Mouse (Mus musculus): ENCODE data around the gene Syn3. TPM values are rescaled to one million over a fixed set of nuclear protein-coding genes. Genes with fewer than 3 reads are reported as not detected.
"Not testable (repeated sequence)": the region's sequence is repeated elsewhere in the genome, so short reads cannot be mapped to it uniquely, and the experiment has no call there.

Gene Syn3
- total RNA-seq (2014; rRNA removed) (64.7 and 67.4 TPM in 2 replicates), polyA plus RNA-seq (2015; fragmentation: Nextera tagmentation; extraction: Ambion mirVana) (15.1 and 18.3 TPM in 2 replicates)

DNA sequence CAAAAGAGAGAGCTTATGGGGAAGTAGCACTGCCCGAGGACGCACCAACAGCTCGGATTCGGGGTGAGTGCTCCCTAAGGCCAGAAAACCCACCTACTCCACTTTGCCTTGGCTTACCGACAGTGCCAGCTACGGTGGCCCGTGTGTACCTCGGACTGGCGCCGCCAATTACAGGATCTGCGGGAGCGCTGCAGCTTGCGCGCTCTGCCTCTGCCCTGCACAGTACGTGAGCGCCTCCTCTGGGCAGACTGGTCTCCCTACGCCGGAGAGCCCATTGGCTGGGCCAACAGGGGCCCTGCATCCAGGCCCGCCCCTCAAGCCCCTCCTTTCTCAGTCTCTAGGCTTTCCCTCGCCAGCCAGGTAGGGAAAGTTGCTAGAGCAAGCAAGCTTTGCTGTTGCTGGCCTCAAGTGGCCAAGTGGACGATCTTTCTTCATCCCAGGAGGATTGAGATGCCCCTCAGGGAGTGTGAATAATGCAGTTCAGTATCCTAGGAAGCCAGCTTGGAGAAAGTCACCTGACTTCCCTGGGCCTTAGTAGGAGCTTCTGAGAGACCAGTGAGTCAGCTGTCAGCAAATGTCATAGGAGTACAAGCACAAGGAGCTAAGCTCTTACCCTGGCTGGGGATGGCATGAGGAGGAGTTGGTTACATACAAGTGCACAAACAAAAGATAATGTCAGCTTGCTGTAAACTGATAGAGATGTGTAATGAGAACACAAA is at the start of gene Syn3:
Syn3 (minus strand) TSS at position 224 of the 719 bp plus-strand sequence.
- TF ChIP-seq CTCF (IDR thresholded peaks at IDR 0.05; ENCODE audit: low read depth): peak; percentile 98

DNA sequence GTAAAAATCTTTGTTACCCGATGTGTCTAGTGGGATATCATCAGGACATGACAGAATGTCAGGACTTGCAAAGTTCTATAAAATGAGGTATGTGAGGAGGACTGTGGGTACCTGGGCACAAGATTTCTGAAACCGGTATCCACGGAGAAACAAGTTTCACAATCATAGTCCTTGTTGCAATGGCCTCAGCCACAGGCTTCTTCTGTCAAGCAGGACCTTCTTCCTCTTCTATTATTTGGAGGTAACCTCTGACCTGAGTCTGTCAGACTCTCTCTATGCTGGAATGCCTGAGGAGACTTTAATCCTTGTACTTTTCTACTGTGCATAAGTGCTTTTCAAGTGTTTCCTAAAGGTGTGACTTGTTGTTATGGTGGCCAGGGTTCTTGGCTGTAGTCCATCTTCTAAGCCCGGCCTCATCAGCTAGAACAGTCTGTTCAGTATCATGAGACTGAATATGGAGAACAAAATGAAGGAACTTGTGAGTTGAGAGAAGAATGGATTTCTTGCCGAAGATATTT is 27.7 kb upstream of the Syn3 start:
- H3K36me3 ChIP-seq (ENCODE audit: insufficient read depth, low read length); H3K9me3 ChIP-seq (ENCODE audit: low read length); DNase-seq (ENCODE audit: low spot score); H3K27me3 ChIP-seq (ENCODE audit: insufficient read depth, low read length); H3K27ac ChIP-seq; H3K4me3 ChIP-seq (ENCODE audit: low read length); H3K4me2 ChIP-seq (ENCODE audit: low read depth, low read length); ATAC-seq; H3K9ac ChIP-seq (replicated peaks; ENCODE audit: low read length); H3K4me1 ChIP-seq (ENCODE audit: insufficient read depth, low read length): not testable (repeated sequence)
- WGBS: 81% methylated on average over 3 of the region's 5 CpGs

More for the DNA sequence above, at the start of gene Syn3:
- Histone ChIP-seq H3K9ac (replicated peaks; ENCODE audit: low read length) (peak within 1 kb of the TSS; percentile 81), H3K4me3 (ENCODE audit: low read length) (peak within 1 kb of the TSS; percentile 69), H3K27me3 (ENCODE audit: insufficient read depth, low read length) (no peaks in the 10 kb centered on the region), H3K27ac (peak within 1 kb of the TSS; percentile 87), H3K4me1 (ENCODE audit: insufficient read depth, low read length) (peaks cover 7% of the 10 kb centered on the region; the same call in 1 of the 2 replicates), H3K4me2 (ENCODE audit: low read depth, low read length) (peak within 1 kb of the TSS; percentile 92), H3K9me3 (ENCODE audit: low read length) (no peaks in the 10 kb centered on the region), H3K36me3 (ENCODE audit: insufficient read depth, low read length) (no peaks in the 10 kb centered on the region)
- WGBS: under 1% methylated on average over 21 of the region's 21 CpGs
- DNase-seq (ENCODE audit: low spot score) (peak; percentile 97), ATAC-seq (peak; percentile 99)

DNA sequence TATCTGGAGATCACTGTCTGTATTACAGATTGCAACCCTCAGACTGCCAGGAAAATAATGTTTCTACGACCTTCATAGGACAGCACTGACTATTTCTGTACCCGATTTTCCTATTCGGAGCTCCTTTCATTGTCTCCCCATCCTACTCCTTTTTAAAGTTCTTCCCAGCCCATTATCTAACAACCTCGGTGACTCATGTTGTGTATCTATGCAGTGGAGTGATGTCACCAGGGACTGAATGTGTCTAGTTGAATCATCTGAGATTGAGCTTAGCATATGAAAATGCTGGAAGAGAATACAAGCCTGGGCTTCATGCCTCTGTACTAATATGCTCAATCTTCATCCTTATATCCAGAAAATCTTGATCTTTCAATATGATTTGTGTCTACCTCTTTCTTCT is 15.1 kb upstream of the Syn3 start:
- no peaks in the 10 kb centered on the region for H3K4me1 ChIP-seq (ENCODE audit: insufficient read depth, low read length)
- WGBS: 93% methylated on average over 4 of the region's 4 CpGs
- H3K9me3 ChIP-seq (ENCODE audit: low read length): no peaks in the 10 kb centered on the region
- no peak overlapping the region for H3K4me2 ChIP-seq (ENCODE audit: low read depth, low read length)
- H3K9ac ChIP-seq (replicated peaks; ENCODE audit: low read length): no peak overlapping the region
- TF ChIP-seq CTCF (IDR thresholded peaks at IDR 0.05; ENCODE audit: low read depth): no peak
- H3K27ac ChIP-seq: no peak overlapping the region
- no peaks in the 10 kb centered on the region for H3K27me3 ChIP-seq (ENCODE audit: insufficient read depth, low read length)
- H3K36me3 ChIP-seq (ENCODE audit: insufficient read depth, low read length): no peaks in the 10 kb centered on the region
- ATAC-seq (no peak), DNase-seq (ENCODE audit: low spot score) (no peak)
- no peak overlapping the region for H3K4me3 ChIP-seq (ENCODE audit: low read length)

DNA sequence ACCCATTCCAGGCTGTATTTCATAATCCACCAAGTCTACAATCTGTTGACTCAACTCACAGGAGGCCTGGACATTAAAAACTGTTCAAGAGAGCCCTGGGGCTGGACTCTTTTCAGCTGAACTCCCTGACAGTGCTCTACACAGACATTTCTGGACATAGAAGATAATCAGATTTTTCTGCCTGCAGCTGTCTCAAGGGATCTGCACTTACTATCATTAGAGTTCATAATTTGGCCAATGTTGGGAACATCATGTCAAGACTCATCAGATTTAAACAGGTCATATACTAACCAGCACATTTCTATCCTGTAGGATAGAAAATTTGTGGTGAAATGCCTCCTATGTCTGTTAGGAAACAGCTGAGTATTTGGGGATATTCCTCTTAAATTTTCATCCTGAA is 12.2 kb upstream of the Syn3 start:
- H3K9me3 ChIP-seq (ENCODE audit: low read length): no peaks in the 10 kb centered on the region
- H3K4me2 ChIP-seq (ENCODE audit: low read depth, low read length): no peak overlapping the region
- ATAC-seq: no peak
- no peaks in the 10 kb centered on the region for H3K4me1 ChIP-seq (ENCODE audit: insufficient read depth, low read length)
- H3K27me3 ChIP-seq (ENCODE audit: insufficient read depth, low read length): no peaks in the 10 kb centered on the region
- TF ChIP-seq CTCF (IDR thresholded peaks at IDR 0.05; ENCODE audit: low read depth): no peak
- H3K9ac ChIP-seq (replicated peaks; ENCODE audit: low read length): no peak overlapping the region
- no peak overlapping the region for H3K27ac ChIP-seq
- no peak overlapping the region for H3K4me3 ChIP-seq (ENCODE audit: low read length)
- H3K36me3 ChIP-seq (ENCODE audit: insufficient read depth, low read length): no peaks in the 10 kb centered on the region
- DNase-seq (ENCODE audit: low spot score): no peak

DNA sequence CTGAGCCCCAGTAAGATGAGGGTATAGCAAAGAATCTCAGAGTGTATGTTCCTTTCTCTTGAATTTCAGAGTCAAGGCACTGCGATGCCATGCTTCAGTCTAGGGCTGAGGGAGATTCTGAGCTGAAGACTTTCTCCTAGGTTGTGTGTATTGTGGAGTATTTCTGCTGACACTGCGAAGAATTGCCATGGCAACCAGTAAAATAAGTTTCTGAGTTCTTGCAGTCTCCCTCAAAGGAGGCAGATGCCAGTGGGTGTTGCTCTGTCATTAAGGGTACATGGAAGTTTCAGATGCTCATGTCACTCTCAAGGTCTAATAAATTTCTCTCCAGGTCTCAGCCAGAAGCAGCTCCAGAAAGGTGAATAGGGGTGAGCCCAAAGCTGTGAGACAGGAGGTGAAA is 3.4 kb upstream of the Syn3 start:
- DNase-seq (ENCODE audit: low spot score) (no peak), ATAC-seq (no peak)
- no peak overlapping the region for H3K4me2 ChIP-seq (ENCODE audit: low read depth, low read length)
- no peak overlapping the region for H3K4me3 ChIP-seq (ENCODE audit: low read length)
- WGBS: 74% methylated on average over 2 of the region's 2 CpGs
- peaks cover 7% of the 10 kb centered on the region; the same call in 1 of the 2 replicates for H3K4me1 ChIP-seq (ENCODE audit: insufficient read depth, low read length)
- H3K36me3 ChIP-seq (ENCODE audit: insufficient read depth, low read length): no peaks in the 10 kb centered on the region
- H3K27me3 ChIP-seq (ENCODE audit: insufficient read depth, low read length): no peaks in the 10 kb centered on the region
- no peak overlapping the region for H3K9ac ChIP-seq (replicated peaks; ENCODE audit: low read length)
- no peak for TF ChIP-seq CTCF (IDR thresholded peaks at IDR 0.05; ENCODE audit: low read depth)
- H3K27ac ChIP-seq: no peak overlapping the region
- no peaks in the 10 kb centered on the region for H3K9me3 ChIP-seq (ENCODE audit: low read length)

DNA sequence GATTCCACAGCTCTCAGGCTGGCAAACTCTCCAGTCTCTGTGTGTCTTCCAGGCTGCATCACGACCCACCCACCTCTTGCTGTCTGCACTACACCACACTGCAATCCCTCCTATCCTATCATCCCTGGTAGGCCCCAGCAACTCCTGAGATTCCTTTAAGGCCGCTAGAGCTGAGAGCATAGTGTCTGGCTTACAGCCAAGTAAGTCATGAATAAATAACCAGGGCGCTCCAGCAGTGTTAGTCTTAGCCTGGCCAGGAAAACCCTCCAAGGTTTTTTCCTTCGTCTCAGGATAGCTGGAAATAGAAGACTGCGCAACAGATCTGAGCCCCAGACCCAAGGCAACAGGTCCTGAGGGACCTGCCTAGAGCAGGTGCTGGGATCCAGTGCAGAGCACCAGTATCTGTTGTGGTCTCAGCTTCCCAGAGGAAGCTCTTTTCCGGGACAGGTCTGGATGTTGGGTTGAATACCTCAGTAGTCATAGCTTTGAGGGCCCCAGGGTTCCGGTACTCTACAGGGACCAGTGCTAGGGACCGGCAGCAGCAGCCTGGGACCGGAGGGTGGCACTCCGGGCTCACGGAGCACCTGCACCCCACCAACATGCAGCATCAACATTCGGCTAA is 534 bp downstream of the Syn3 start:
- no peaks in the 10 kb centered on the region for H3K36me3 ChIP-seq (ENCODE audit: insufficient read depth, low read length)
- DNase-seq (ENCODE audit: low spot score) (peak; percentile 85), ATAC-seq (peak; percentile 78)
- peak overlapping the region; percentile 69 for H3K4me3 ChIP-seq (ENCODE audit: low read length)
- no peaks in the 10 kb centered on the region for H3K9me3 ChIP-seq (ENCODE audit: low read length)
- H3K27me3 ChIP-seq (ENCODE audit: insufficient read depth, low read length): no peaks in the 10 kb centered on the region
- H3K4me1 ChIP-seq (ENCODE audit: insufficient read depth, low read length): peaks cover 7% of the 10 kb centered on the region; the same call in 1 of the 2 replicates
- peak overlapping the region; percentile 81 for H3K9ac ChIP-seq (replicated peaks; ENCODE audit: low read length)
- no peak for TF ChIP-seq CTCF (IDR thresholded peaks at IDR 0.05; ENCODE audit: low read depth)
- peak overlapping the region; percentile 87 for H3K27ac ChIP-seq
- WGBS: under 1% methylated on average over 12 of the region's 12 CpGs
- H3K4me2 ChIP-seq (ENCODE audit: low read depth, low read length): peak overlapping the region; percentile 92

Measured in hindbrain, postnatal 0 days (tissue).